Mouse (Mus musculus) testis, adult 2 months (tissue): ENCODE data around the gene Rad54l.

Source experiments
- CTCF ChIP-seq: fragments of 200-500 bp; IDR thresholded peaks from 2 replicates; pipeline ENCODE4 v1.5.1; 2012; ENCODE audit warnings: low read depth, mild to moderate bottlenecking, inconsistent platforms, low read length, moderate library complexity; ENCODE audit not compliant: control insufficient read depth, insufficient read depth, insufficient replicate concordance
- POLR2A ChIP-seq: fragments of 200-500 bp; IDR thresholded peaks from 2 replicates; pipeline ENCODE4 v1.6.1; 2012; ENCODE audit warnings: low read depth, mild to moderate bottlenecking, inconsistent platforms, low read length, moderate library complexity; ENCODE audit not compliant: control insufficient read depth

DNA sequence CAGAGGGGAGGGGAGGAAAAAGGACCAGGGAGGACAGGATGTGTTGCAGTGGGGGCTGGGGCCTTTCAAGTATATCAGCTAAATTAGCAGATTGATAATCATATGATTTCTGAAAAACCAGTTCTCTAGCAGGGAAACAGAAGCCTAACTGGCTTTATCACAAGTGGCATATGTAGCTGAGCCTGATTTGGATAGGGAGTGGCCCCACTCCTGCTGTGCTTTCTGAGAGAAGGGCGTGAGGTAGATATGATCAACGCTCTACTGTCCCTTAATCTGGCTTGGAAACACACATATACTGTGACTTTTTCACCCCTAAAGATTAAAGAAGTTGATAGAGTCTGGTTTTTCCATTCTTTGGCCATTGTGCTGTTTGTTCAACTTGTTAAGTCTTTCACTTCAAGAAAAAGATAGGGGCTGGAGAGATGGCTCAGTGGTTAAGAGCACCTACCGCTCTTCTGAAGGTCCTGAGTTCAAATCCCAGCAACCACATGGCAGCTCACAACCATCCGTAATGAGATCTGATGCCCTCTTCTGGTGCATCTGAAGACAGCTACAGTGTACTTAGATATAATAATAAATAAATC is 2.4 kb upstream of the Rad54l start:
- TF ChIP-seq POLR2A (no peak), CTCF (no peak)
